Mouse (Mus musculus) MEL (cell line): ENCODE data around the gene Zfp871. TPM values are rescaled to one million over a fixed set of nuclear protein-coding genes. Genes with fewer than 3 reads are reported as not detected.

Experiments used
- DNase-seq: peaks from one replicate; pipeline ENCODE4 v3.0.0; 2011; ENCODE audit warnings: low read depth, low spot score
- H3K27ac ChIP-seq: 2 replicates; pipeline ENCODE4 v1.5.1; 2012; ENCODE audit warnings: low read depth, mild to moderate bottlenecking, control low read depth, low read length, moderate library complexity; ENCODE audit not compliant: control insufficient read depth
- H3K27me3 ChIP-seq, 2 experiments: fragments of 150-350 bp in 1 of 2; sonication (generic) in 1 of 2; 2 replicates each; pipeline ENCODE4 v1.6.1; 2012; ENCODE audit warnings: low read length in 2 of 2, mild to moderate bottlenecking in 2 of 2, improper control_type of control experiment in 1 of 2, moderate library complexity in 1 of 2; ENCODE audit not compliant: insufficient read depth in 2 of 2, control insufficient read depth in 1 of 2
- H3K36me3 ChIP-seq, 2 experiments: 2 replicates each; pipeline ENCODE4 v1.6.1; 2012 to 2014; ENCODE audit warnings: low read length in 2 of 2, improper control_type of control experiment in 1 of 2, inconsistent platforms in 1 of 2, mild to moderate bottlenecking in 1 of 2; ENCODE audit not compliant: insufficient read depth in 2 of 2, control insufficient read depth in 1 of 2
- H3K4me1 ChIP-seq, 2 experiments: fragments of 150-350 bp in 1 of 2; sonication (generic) in 1 of 2; 2 replicates each; pipeline ENCODE4 v1.6.1; 2012; ENCODE audit warnings: low read length in 2 of 2, improper control_type of control experiment in 1 of 2, mild to moderate bottlenecking in 1 of 2; ENCODE audit not compliant: insufficient read depth in 2 of 2, control insufficient read depth in 1 of 2
- H3K4me3 ChIP-seq, 2 experiments: fragments of 150-350 bp in 1 of 2; sonication (generic) in 1 of 2; 2 replicates each; pipeline ENCODE4 v1.5.1; 2012; ENCODE audit warnings: low read depth in 2 of 2, low read length in 2 of 2, mild to moderate bottlenecking in 2 of 2, moderate library complexity in 2 of 2, control low read depth in 1 of 2, improper control_type of control experiment in 1 of 2; ENCODE audit not compliant: control insufficient read depth in 1 of 2, insufficient read depth in 1 of 2
- H3K79me2 ChIP-seq: 2 replicates; pipeline ENCODE4 v1.6.1; 2012; ENCODE audit warnings: mild to moderate bottlenecking, low read length, moderate library complexity; ENCODE audit not compliant: control insufficient read depth, poor library complexity, insufficient read depth
- H3K9ac ChIP-seq: 2 replicates; pipeline ENCODE4 v1.6.1; 2012; ENCODE audit warnings: low read depth, mild to moderate bottlenecking, control low read depth, low read length, moderate library complexity; ENCODE audit not compliant: control insufficient read depth, poor library complexity, severe bottlenecking
- H3K9me3 ChIP-seq: fragments of 150-350 bp; sonication (generic); replicated peaks from 2 replicates; pipeline ENCODE4 v1.6.1; 2012; ENCODE audit warnings: mild to moderate bottlenecking, low read length, improper control_type of control experiment, moderate library complexity; ENCODE audit not compliant: insufficient read depth
- CHD1 ChIP-seq: IDR thresholded peaks from 2 replicates; pipeline ENCODE4 v1.6.1; 2012; ENCODE audit warnings: low read depth, mild to moderate bottlenecking, inconsistent platforms, low read length, improper control_type of control experiment
- CHD2 ChIP-seq: IDR thresholded peaks from 2 replicates; pipeline ENCODE4 v1.6.1; 2011; ENCODE audit warnings: low read length, improper control_type of control experiment
- E2F4 ChIP-seq: IDR thresholded peaks from 2 replicates; pipeline ENCODE4 v1.6.1; 2011; ENCODE audit warnings: low read depth, low read length, improper control_type of control experiment, borderline replicate concordance
- ELF1 ChIP-seq: IDR thresholded peaks from 2 replicates; pipeline ENCODE4 v1.6.1; 2014; ENCODE audit warnings: low read depth, mild to moderate bottlenecking, inconsistent platforms, low read length, improper control_type of control experiment, moderate library complexity
- GATA1 ChIP-seq: IDR thresholded peaks from 2 replicates; pipeline ENCODE4 v1.6.1; 2011; ENCODE audit warnings: low read depth, low read length, improper control_type of control experiment
- HCFC1 ChIP-seq: IDR thresholded peaks from 2 replicates; pipeline ENCODE4 v1.6.1; 2012; ENCODE audit warnings: low read depth, mild to moderate bottlenecking, inconsistent platforms, low read length, improper control_type of control experiment, moderate library complexity
- MAFK ChIP-seq: IDR thresholded peaks from 2 replicates; pipeline ENCODE4 v1.6.1; 2011; ENCODE audit warnings: low read depth, mild to moderate bottlenecking, low read length, improper control_type of control experiment, borderline replicate concordance
- MAX ChIP-seq: IDR thresholded peaks from 2 replicates; pipeline ENCODE4 v1.6.1; 2011; ENCODE audit warnings: low read length, improper control_type of control experiment
- MXI1 ChIP-seq: IDR thresholded peaks from 2 replicates; pipeline ENCODE4 v1.6.1; 2011; ENCODE audit warnings: mild to moderate bottlenecking, low read depth, low read length, improper control_type of control experiment
- MYB ChIP-seq: IDR thresholded peaks from 2 replicates; pipeline ENCODE4 v1.6.1; 2011; ENCODE audit warnings: mild to moderate bottlenecking, low read depth, low read length, improper control_type of control experiment
- NELFE ChIP-seq: IDR thresholded peaks from 2 replicates; pipeline ENCODE4 v1.6.1; 2011; ENCODE audit warnings: low read depth, low read length, improper control_type of control experiment
- POLR2A ChIP-seq, 2 experiments: IDR thresholded peaks; 2 replicates each; pipeline ENCODE4 v1.6.1; 2011 to 2012; ENCODE audit warnings: low read length in 2 of 2, mild to moderate bottlenecking in 2 of 2, control low read depth in 1 of 2, improper control_type of control experiment in 1 of 2, low read depth in 1 of 2, moderate library complexity in 1 of 2; ENCODE audit not compliant: control insufficient read depth in 1 of 2, insufficient read depth in 1 of 2, poor library complexity in 1 of 2
- POLR2AphosphoS2 ChIP-seq: IDR thresholded peaks from 2 replicates; pipeline ENCODE4 v1.6.1; 2011; ENCODE audit warnings: low read length, improper control_type of control experiment
- POLR2AphosphoS5 ChIP-seq: IDR thresholded peaks from 2 replicates; pipeline ENCODE4 v1.6.1; 2012; ENCODE audit warnings: low read depth, borderline replicate concordance, mild to moderate bottlenecking, inconsistent platforms, low read length, moderate library complexity, mixed read lengths
- RAD21 ChIP-seq: IDR thresholded peaks from 2 replicates; pipeline ENCODE4 v1.6.1; 2011; ENCODE audit warnings: mild to moderate bottlenecking, low read depth, low read length, improper control_type of control experiment
- RCOR1 ChIP-seq: IDR thresholded peaks from 2 replicates; pipeline ENCODE4 v1.6.1; 2012; ENCODE audit warnings: low read depth, mild to moderate bottlenecking, inconsistent platforms, low read length, improper control_type of control experiment
- SIN3A ChIP-seq: IDR thresholded peaks from 2 replicates; pipeline ENCODE4 v1.6.1; 2012; ENCODE audit warnings: low read length, improper control_type of control experiment, inconsistent platforms
- TBP ChIP-seq: IDR thresholded peaks from 2 replicates; pipeline ENCODE4 v1.8.0; 2011; ENCODE audit warnings: low read depth, low read length, improper control_type of control experiment
- USF1 ChIP-seq: IDR thresholded peaks from 2 replicates; pipeline ENCODE4 v1.6.1; 2014; ENCODE audit warnings: low read depth, mild to moderate bottlenecking, inconsistent platforms, low read length, improper control_type of control experiment, moderate library complexity
- USF2 ChIP-seq, 2 experiments: IDR thresholded peaks; 2 replicates each; pipeline ENCODE4 v1.6.1; 2011 to 2012; ENCODE audit warnings: improper control_type of control experiment in 2 of 2, low read length in 2 of 2, borderline replicate concordance in 1 of 2, inconsistent platforms in 1 of 2, low read depth in 1 of 2, mild to moderate bottlenecking in 1 of 2; ENCODE audit not compliant: insufficient read depth in 1 of 2
- ZC3H11A ChIP-seq: IDR thresholded peaks from 2 replicates; pipeline ENCODE4 v1.6.1; 2012; ENCODE audit warnings: low read depth, mild to moderate bottlenecking, inconsistent platforms, low read length, improper control_type of control experiment
- ZKSCAN1 ChIP-seq: IDR thresholded peaks from 2 replicates; pipeline ENCODE4 v1.6.1; 2012; ENCODE audit warnings: low read depth, mild to moderate bottlenecking, inconsistent platforms, low read length, improper control_type of control experiment, moderate library complexity
- ZMIZ1 ChIP-seq: IDR thresholded peaks from 2 replicates; pipeline ENCODE4 v1.6.1; 2012; ENCODE audit warnings: low read depth, mild to moderate bottlenecking, inconsistent platforms, low read length, improper control_type of control experiment, moderate library complexity
- ZNF384 ChIP-seq: IDR thresholded peaks from 2 replicates; pipeline ENCODE4 v1.6.1; 2012; ENCODE audit warnings: low read depth, mild to moderate bottlenecking, inconsistent platforms, low read length, improper control_type of control experiment
- polyA plus RNA-seq, 2 experiments: library from polyadenylated mRNA; stranded (reverse) in 1 of 2; unstranded in 1 of 2; fragments of >175 nt in 1 of 2; fragments of >200 nt in 1 of 2; gene quantifications; 2 replicates each; pipeline versions ENCODE4 v1.2.1 to v1.2.4; 2012; ENCODE audit warnings: low replicate concordance in 2 of 2, low read depth in 1 of 2; ENCODE audit not compliant: insufficient read length in 2 of 2, insufficient read depth in 1 of 2, missing spikeins in 1 of 2
- total RNA-seq: library from RNA; depleted of rRNA; stranded (reverse); fragments of 300-350 nt; gene quantifications from 2 replicates; pipeline ENCODE4 v1.2.3, GENCODE M21; 2012; rRNA removed

Gene Zfp871
- total RNA-seq, result 8.8 and 11.7 TPM in 2 replicates
- 10 to 100 TPM; 12.2 to 16.9 TPM for polyA plus RNA-seq

GRCm38 (mm10) chr17:32788094-32788559 lies at the start of gene Zfp871:
Gene Zfp871 (minus strand): TSS chr17:32788287.
- peak; percentile 96 for DNase-seq
- Histone ChIP-seq H3K9me3 (no peaks in the 10 kb centered on the region), H3K27ac (peak within 1 kb of the TSS; percentile 82), H3K79me2 (peaks cover 40% of the 10 kb centered on the region), H3K36me3 (peaks cover 16 to 24% of the 10 kb centered on the region in 2 experiments), H3K9ac (peak within 1 kb of the TSS; percentile 83), H3K4me1 (peaks cover 2 to 11% of the 10 kb centered on the region in 2 experiments), H3K4me3 (peak within 1 kb of the TSS; percentile 54 to 76), H3K27me3 (0 out of 4 replicates have a peak, but pooled peaks cover 0 to 1% of the 10 kb centered on the region in 2 experiments)
- TF ChIP-seq MAX, result peak; percentile 81; the same call in 1 of the 2 replicates
- peak; percentile 89 for TF ChIP-seq TBP
- peak; percentile 97 for TF ChIP-seq USF1
- peak; percentile 4; the same call in 1 of the 2 replicates for TF ChIP-seq SIN3A
- 0 out of 2 replicates have a peak, but pooled peaks have one; percentile 52 for TF ChIP-seq ELF1
- TF ChIP-seq HCFC1, result peak; percentile 82
- TF ChIP-seq CHD1, result no peak
- peak; percentile 76 to 89; a peak in 3 of 4 replicates for TF ChIP-seq POLR2A (IDR thresholded peaks at IDR 0.05; ENCODE audit: control insufficient read depth in 1 of 2, insufficient read depth in 1 of 2, low read depth in 1 of 2, low read length in 2 of 2, poor library complexity in 1 of 2)
- TF ChIP-seq CHD2, result no peak
- 0 out of 2 replicates have a peak, but pooled peaks have one; percentile 41 for TF ChIP-seq POLR2AphosphoS2
- TF ChIP-seq MYB, result no peak
- TF ChIP-seq RCOR1, result no peak
- TF ChIP-seq MXI1, result peak; percentile 45; the same call in 1 of the 2 replicates
- TF ChIP-seq E2F4, result peak; percentile 99
- TF ChIP-seq RAD21, result no peak
- peak; percentile 34 to 70; a peak in 3 of 4 replicates for TF ChIP-seq USF2 (IDR thresholded peaks at IDR 0.05; ENCODE audit: borderline replicate concordance in 1 of 2, insufficient read depth in 1 of 2, low read depth in 1 of 2, low read length in 2 of 2)
- peak; percentile 89 for TF ChIP-seq NELFE

GRCm38 (mm10) chr17:32830418-32830782 lies 42.3 kb upstream of the Zfp871 start:
- Histone ChIP-seq H3K4me3 (no peak overlapping the region), H3K9me3 (no peaks in the 10 kb centered on the region)
- no peak for TF ChIP-seq ZNF384
- no peak for TF ChIP-seq MAFK
- TF ChIP-seq MAX, result no peak
- TF ChIP-seq GATA1, result no peak
- TF ChIP-seq ZC3H11A, result no peak
- no peak for TF ChIP-seq POLR2AphosphoS5
- no peak for TF ChIP-seq ZMIZ1
- TF ChIP-seq ZKSCAN1, result no peak
- TF ChIP-seq RAD21, result no peak
- TF ChIP-seq, all 39 proteins: peak for 0
- Histone ChIP-seq H3K9ac (no peak overlapping the region), H3K27me3 (no peaks in the 10 kb centered on the region; a peak in 1 of 4 replicates), H3K27ac (no peak overlapping the region), H3K36me3 (no peaks in the 10 kb centered on the region), H3K4me1 (no peaks in the 10 kb centered on the region), H3K79me2 (no peaks in the 10 kb centered on the region)
- DNase-seq, result no peak
